Mouse (Mus musculus) inflammation-experienced regulatory T-cells, adult 6 months (primary cell): ENCODE measurements around the gene Sppl2b. TPM values are rescaled to one million over a fixed set of nuclear protein-coding genes. Genes with fewer than 3 reads are reported as not detected.

Experiments
- polyA plus RNA-seq, 3 experiments: library from polyadenylated mRNA; unstranded; fragments of 100-300 nt; shearing (Covaris generic); gene quantifications; one replicate each; pipeline ENCODE4 v1.2.1; 2017

Sppl2b gene
- polyA plus RNA-seq, 3 experiments from 2014 or later: 9.6 to 15.0 (median 12.1) TPM

Other genes starting within 250 kb of the Sppl2b start
- 1 to 10 TPM; 5.3 to 8.4 (median 8.3) TPM for gene Gm49322, start 249.3 kb upstream of the Sppl2b start, polyA plus RNA-seq
- gene Csnk1g2, start 232.4 kb upstream of the Sppl2b start, polyA plus RNA-seq: 10 to 100 TPM; 11.7 to 16.3 (median 13.2) TPM
- 10 to 100 TPM in 1 of 3 experiments, 1 to 10 TPM in 2; 3.4 to 10.4 (median 9.2) TPM for gene Btbd2, start 198.2 kb upstream of the Sppl2b start, polyA plus RNA-seq
- gene Mknk2, start 177.2 kb upstream of the Sppl2b start, polyA plus RNA-seq: 10 to 100 TPM; 50.3 to 61.4 (median 50.9) TPM
- 100 to 1,000 TPM; 190 to 248 (median 240) TPM for gene Mob3a, start 153.3 kb upstream of the Sppl2b start, polyA plus RNA-seq
- 100 to 1,000 TPM in 2 of 3 experiments, 10 to 100 TPM in 1; 71.4 to 109 (median 107) TPM for gene Izumo4, start 153.1 kb upstream of the Sppl2b start, polyA plus RNA-seq
- gene Ap3d1, start 113.0 kb upstream of the Sppl2b start, polyA plus RNA-seq: 10 to 100 TPM; 20.9 to 33.0 (median 29.8) TPM
- gene Dot1l, start 100.1 kb upstream of the Sppl2b start, polyA plus RNA-seq: 10 to 100 TPM; 10.9 to 23.4 (median 15.3) TPM
- 10 to 100 TPM; 12.1 to 22.6 (median 17.8) TPM for gene Sf3a2, start 57.1 kb upstream of the Sppl2b start, polyA plus RNA-seq
- gene Plekhj1, start 56.6 kb upstream of the Sppl2b start, polyA plus RNA-seq: 100 to 1,000 TPM; 127 to 149 (median 146) TPM
- gene Amh, start 50.0 kb upstream of the Sppl2b start, polyA plus RNA-seq: not detected
- gene Jsrp1, start 41.8 kb upstream of the Sppl2b start, polyA plus RNA-seq: not detected
- gene Oaz1, start 28.6 kb upstream of the Sppl2b start, polyA plus RNA-seq: 1,000 to 10,000 TPM; 1,680 to 2,431 (median 2,240) TPM
- not detected for gene Lingo3, start 11.2 kb upstream of the Sppl2b start, polyA plus RNA-seq
- 100 to 1,000 TPM; 144 to 210 (median 202) TPM for gene Lsm7, start 66 bp upstream of the Sppl2b start, polyA plus RNA-seq
- not detected for gene Tmprss9, start 16.6 kb downstream of the Sppl2b start, polyA plus RNA-seq
- gene Timm13, start 45.7 kb downstream of the Sppl2b start, polyA plus RNA-seq: 100 to 1,000 TPM; 207 to 260 (median 248) TPM
- gene Lmnb2, start 63.0 kb downstream of the Sppl2b start, polyA plus RNA-seq: 1 to 10 TPM; 2.4 to 4.5 (median 3.5) TPM
- 10 to 100 TPM; 26.4 to 51.5 (median 39.3) TPM for gene Gadd45b, start 74.8 kb downstream of the Sppl2b start, polyA plus RNA-seq
- not detected for gene Gng7, start 159.7 kb downstream of the Sppl2b start, polyA plus RNA-seq
- not detected for gene Diras1, start 170.4 kb downstream of the Sppl2b start, polyA plus RNA-seq
- gene Slc39a3, start 182.2 kb downstream of the Sppl2b start, polyA plus RNA-seq: 1 to 10 TPM; 2.4 to 5.0 (median 2.7) TPM
- gene Sgta, start 204.9 kb downstream of the Sppl2b start, polyA plus RNA-seq: 10 to 100 TPM; 66.4 to 86.5 (median 71.0) TPM
- 1 to 10 TPM; 1.9 to 2.7 (median 2.5) TPM for gene Thop1, start 214.8 kb downstream of the Sppl2b start, polyA plus RNA-seq
- gene Creb3l3, start 243.6 kb downstream of the Sppl2b start, polyA plus RNA-seq: not detected